Mouse (Mus musculus) left cerebral cortex, adult 2 months (tissue): ENCODE measurements at regions not wholly inside any gene's neighbourhood (a gene's known extent, or its start where the extent isn't known, plus 50 kb on each side); places are given as distances from the start of the nearest gene placed in this dataset.

Experiments used
- DNase-seq, 2 experiments: peaks; one replicate each; pipeline ENCODE4 v3.0.0; 2021 to 2022; ENCODE audit warnings: low spot score in 2 of 2, mixed read lengths in 1 of 2; ENCODE audit errors: extremely low spot score in 1 of 2
- H3K27ac ChIP-seq: fragments of 200-600 bp; 2 replicates; pipeline ENCODE4 v1.8.1; 2022
- H3K4me3 ChIP-seq: fragments of 200-600 bp; 2 replicates; pipeline ENCODE4 v1.8.1; 2022
- CTCF ChIP-seq: fragments of 200-600 bp; IDR thresholded peaks from 2 replicates; pipeline ENCODE4 v1.8.1; 2022; ENCODE audit warnings: antibody characterized with exemption, mild to moderate bottlenecking, moderate library complexity
- intact Hi-C: fragments of 180-260 bp; cut with DNase I; formaldehyde crosslinking; loops from one replicate; pipeline ENCODE4 v1.15.1; 2025

- Histone ChIP-seq H3K4me3 (no peak overlapping the region), H3K27ac (no peak overlapping the region)
- no peak for DNase-seq
- no peak for TF ChIP-seq CTCF
- intact Hi-C loops: no loop called here
Measured at GRCm38 (mm10) chr17:9926308-9926707, 256.8 kb upstream of the Pabpc6 start.

DNA sequence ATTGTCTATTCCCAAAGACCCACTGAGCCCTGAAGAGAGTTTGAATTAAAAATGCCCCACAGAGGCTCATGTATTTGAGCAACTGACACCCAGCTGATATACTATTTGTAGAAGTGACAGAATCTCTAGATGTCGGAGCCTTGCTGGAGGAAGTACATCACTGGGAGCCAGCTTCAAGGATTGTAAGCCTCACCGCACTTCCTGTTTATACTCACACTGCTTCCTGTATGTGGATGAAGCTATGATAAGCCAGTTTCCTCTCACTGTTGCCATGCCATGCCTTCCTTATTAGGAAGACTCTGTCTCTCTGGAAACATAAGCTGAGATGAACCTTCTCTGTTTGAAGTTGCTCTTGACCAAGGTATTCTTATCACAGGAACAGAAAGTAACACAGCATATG, 251.8 kb upstream of the Pabpc6 start:
- no peak for DNase-seq
- intact Hi-C loops: no loop called here
- TF ChIP-seq CTCF: no peak
- no peak overlapping the region for H3K27ac ChIP-seq
- no peak overlapping the region for H3K4me3 ChIP-seq

- TF ChIP-seq CTCF: no peak
- Histone ChIP-seq H3K4me3 (no peak overlapping the region), H3K27ac (no peak overlapping the region)
- intact Hi-C loops: no loop called here
- no peak for DNase-seq
Measured at GRCm38 (mm10) chr17:9917031-9917430, 247.5 kb upstream of the Pabpc6 start.

GRCm38 (mm10) chr17:9910856-9911255, 241.3 kb upstream of the Pabpc6 start:
- Histone ChIP-seq H3K27ac (no peak overlapping the region), H3K4me3 (no peak overlapping the region)
- no peak for TF ChIP-seq CTCF
- no peak for DNase-seq
- intact Hi-C loops: no loop called here

DNA sequence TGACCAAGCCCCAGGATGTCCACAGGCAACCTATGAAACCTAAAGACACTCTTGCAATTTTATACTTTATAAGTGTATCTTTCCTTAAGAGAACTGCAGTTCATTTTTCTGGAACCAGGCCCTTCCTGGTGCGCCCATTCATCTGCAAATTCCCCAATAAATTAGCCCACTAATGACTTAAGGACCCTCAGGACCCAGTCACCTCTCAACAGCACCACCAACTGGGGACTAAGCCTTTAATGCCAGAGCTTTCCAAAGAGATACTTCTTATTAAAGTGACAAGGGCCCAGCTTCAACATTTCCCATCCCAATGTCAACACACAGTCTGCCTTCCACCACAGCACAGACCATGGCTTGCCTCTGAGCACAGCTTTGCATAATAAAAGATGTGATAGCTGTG, 237.6 kb upstream of the Pabpc6 start:
- DNase-seq: no peak
- no peak; the same call in 1 of the 2 replicates for TF ChIP-seq CTCF
- Histone ChIP-seq H3K27ac (peak overlapping the region; percentile 79; the same call in 1 of the 2 replicates), H3K4me3 (no peak overlapping the region)
- intact Hi-C loops: loop anchor here (2.0 to 5.0 kb wide), 2 partner anchors 70 to 150 kb away; no protein-coding TSS in a partner anchor

DNA sequence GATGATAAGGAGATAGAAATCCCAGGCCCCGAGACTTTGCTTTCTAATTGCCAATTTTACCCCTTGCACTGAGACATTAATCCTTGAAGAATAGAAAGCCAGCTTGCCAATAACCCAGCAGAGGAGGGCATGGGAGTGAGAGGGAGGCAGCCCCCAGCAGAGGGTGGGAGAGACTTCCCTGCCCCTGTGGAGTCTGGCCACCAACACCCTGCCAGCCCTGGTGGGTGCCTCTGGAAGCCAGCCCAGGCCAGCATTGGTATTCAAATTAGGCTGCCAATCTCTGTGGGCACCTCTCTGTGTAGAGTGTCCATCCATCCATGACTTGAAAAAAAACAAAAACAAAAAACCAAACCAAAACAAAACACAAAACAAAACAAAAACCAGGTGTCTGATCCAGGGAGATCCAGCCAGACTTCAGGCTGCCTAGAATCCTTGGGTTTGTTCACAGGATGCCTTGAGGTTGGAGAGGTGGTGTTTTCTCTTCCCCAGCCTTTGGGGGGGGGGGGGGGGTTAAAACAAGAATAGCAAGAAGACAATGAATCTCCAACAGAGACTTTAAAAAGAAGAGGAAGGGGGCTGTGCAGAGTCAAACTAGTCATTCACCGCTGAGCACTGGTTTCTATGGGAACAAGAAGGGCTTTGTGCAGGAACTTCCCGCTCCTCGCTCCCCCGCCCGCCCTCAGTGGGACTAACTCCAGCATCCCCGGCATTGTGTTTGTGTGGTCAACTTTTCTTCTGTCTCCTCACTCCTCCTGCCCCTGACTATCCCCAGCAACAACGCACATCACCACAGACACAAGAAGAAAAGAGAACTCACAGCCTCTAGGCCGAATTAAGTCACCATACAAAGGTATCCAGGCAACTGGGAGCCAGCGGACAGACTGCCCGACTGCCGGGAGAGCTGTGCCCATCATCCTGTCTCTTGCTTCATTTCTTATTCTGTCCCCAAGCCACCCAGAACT, 236.3 kb upstream of the Pabpc6 start:
- DNase-seq: peak; percentile 60 to 71
- intact Hi-C loops: loop anchor here (2.0 to 5.0 kb wide), 2 partner anchors 72 to 149 kb away; no protein-coding TSS in a partner anchor
- peak overlapping the region; percentile 79 for H3K27ac ChIP-seq
- peak overlapping the region; percentile 32 for H3K4me3 ChIP-seq
- TF ChIP-seq CTCF: no peak; the same call in 1 of the 2 replicates

- H3K4me3 ChIP-seq: no peak overlapping the region
- DNase-seq: no peak
- H3K27ac ChIP-seq: peak overlapping the region; percentile 79
- intact Hi-C loops: loop anchor here (5.0 kb wide), 1 partner anchor 127 kb away; no protein-coding TSS in a partner anchor
- TF ChIP-seq CTCF: no peak
Measured at GRCm38 (mm10) chr17:9904525-9904991, 235.0 kb upstream of the Pabpc6 start.

DNA sequence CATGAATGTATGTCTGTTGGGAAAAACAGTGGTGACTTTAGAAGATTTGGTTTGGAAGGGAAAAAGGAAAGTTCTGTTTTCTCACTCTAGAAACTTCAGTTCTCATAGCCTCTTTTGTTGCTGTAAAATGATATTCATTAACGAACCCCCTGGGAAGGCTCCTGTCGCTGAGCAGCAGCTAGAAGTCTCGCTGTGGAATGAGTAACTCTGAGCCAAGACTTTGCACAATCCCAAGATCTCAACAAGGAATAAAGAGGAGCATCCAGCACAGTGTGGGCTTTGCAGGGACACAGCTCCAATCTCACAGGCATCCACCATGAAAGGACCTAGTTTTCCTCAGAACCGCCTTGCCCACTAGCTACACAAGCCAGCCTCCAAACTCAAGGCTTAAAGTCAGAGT, 233.8 kb upstream of the Pabpc6 start:
- TF ChIP-seq CTCF: no peak
- peak overlapping the region; percentile 17 for H3K27ac ChIP-seq
- H3K4me3 ChIP-seq: no peak overlapping the region
- intact Hi-C loops: loop anchor here (5.0 kb wide), 1 partner anchor 126 kb away; no protein-coding TSS in a partner anchor
- no peak for DNase-seq

DNA sequence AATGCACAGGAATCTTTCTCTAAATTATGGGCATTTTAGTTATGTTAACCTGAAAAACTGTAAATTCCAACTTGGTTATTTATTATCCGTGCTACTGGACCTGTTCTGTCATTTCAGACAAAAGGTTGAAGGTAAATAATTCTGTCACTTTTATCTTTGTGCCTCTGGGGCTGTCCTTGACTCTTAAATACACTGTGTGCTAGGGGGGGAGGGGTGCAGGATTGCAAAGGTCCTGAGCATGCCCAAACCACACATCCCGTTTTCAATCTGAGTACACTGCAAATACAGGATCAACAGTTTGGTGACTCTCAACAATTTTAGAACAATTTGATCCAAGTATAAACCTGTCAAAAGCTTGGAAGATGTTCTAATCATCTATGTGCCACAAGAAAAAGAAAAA, 227.4 kb upstream of the Pabpc6 start:
- TF ChIP-seq CTCF: no peak
- no peak overlapping the region for H3K4me3 ChIP-seq
- H3K27ac ChIP-seq: no peak overlapping the region
- DNase-seq: no peak
- intact Hi-C loops: loop anchor here (10.0 kb wide), 1 partner anchor 598 kb away; no protein-coding TSS in a partner anchor

DNA sequence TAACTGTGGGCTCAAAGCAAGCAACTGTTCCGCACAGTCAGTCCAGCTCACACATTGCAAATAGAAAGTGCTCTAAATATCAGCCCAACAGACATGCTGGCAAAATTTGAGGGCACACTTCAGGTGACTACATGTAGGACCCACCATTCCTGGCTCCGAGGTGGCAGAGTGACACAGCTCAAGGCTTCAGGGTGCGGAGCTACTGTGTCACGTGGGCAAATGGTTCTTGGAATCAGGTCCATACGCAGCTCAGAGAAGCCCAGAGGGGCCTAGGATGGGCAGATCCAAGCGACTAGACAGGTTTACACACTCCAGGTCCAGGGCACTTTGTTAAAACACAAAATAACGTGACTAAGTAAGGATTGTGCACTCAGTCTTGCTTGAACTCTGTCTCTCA, 226.2 kb upstream of the Pabpc6 start:
- TF ChIP-seq CTCF: no peak
- intact Hi-C loops: loop anchor here (10.0 kb wide), 1 partner anchor 599 kb away; no protein-coding TSS in a partner anchor

GRCm38 (mm10) chr17:9894828-9895685, 225.5 kb upstream of the Pabpc6 start:
- no peak for TF ChIP-seq CTCF
- intact Hi-C loops: loop anchor here (10.0 kb wide), 1 partner anchor 600 kb away; no protein-coding TSS in a partner anchor
- H3K4me3 ChIP-seq: no peak overlapping the region
- no peak overlapping the region for H3K27ac ChIP-seq
- DNase-seq: no peak

More for the DNA sequence above, 226.2 kb upstream of the Pabpc6 start:
- Histone ChIP-seq H3K27ac (no peak overlapping the region), H3K4me3 (no peak overlapping the region)
- DNase-seq: no peak
